Mouse (Mus musculus) gastrocnemius, adult 18-20 months (tissue): ENCODE data around the gene Fbxw7. TPM values are rescaled to one million over a fixed set of nuclear protein-coding genes. Genes with fewer than 3 reads are reported as not detected.

Experiments
- DNase-seq: peaks from one replicate; pipeline ENCODE4 v3.0.0; 2021; ENCODE audit warnings: low spot score
- long read RNA-seq, 2 experiments: library from polyadenylated mRNA; stranded (forward); transcript quantifications; one replicate each; pipeline ENCODE4 v2.0.0; 2021
- total RNA-seq, 2 experiments: library from RNA; stranded (reverse); gene quantifications; 2 replicates each; pipeline ENCODE4 v1.2.3; 2021

Gene Fbxw7
- 10 to 100 TPM; 21.9 to 23.9 TPM for total RNA-seq
- long read RNA-seq, experiment 1, full-length matches to known transcripts: 17 of 23 reads
- long read RNA-seq, experiment 1, partial matches to known transcripts: 5 of 23 reads
- long read RNA-seq, experiment 1, other reads (novel, unspliced or antisense): 1 of 23 reads
- long read RNA-seq, experiment 2, transcript Fbxw7-202 (11 exons, 3,599 nt): major isoform, 22 of 29 reads
- long read RNA-seq, experiment 2, partial matches to known transcripts: 6 of 29 reads
- long read RNA-seq, experiment 2, other reads (novel, unspliced or antisense): 1 of 29 reads

DNA sequence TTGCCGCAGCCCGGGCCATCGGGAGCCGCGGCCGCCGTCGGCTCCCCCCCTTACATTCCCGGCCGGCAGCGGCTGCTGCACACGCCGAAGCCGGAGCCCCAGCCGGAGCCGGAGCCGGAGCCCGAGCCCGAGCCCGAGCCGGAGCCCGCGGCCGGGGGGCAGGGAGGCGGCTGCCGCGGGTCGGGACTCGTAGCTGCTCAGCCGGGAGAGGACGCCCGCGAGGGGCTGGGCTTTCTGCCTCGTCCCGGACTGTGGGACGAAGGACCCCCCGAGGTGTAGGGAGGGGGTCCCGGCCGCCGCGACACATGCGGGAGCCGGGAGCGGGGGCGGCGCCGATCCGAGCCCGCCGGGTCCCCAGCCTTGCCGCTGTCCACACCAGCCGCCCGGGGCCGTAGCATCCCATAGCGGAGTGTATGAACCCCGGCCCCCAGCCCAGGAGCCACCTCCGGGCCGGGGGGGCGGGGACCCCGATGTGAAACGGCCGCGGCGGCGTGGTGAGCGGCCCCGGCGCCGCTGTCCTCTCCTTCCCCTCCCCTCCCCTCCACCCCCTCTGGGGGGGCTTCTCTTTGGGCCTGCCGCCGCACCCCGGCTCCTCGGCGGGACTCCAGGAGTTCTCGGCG lies at the start of gene Fbxw7:
TSS of gene Fbxw7 (plus strand) at position 507 of the 620 bp plus-strand sequence.
- DNase-seq: no peak

DNA sequence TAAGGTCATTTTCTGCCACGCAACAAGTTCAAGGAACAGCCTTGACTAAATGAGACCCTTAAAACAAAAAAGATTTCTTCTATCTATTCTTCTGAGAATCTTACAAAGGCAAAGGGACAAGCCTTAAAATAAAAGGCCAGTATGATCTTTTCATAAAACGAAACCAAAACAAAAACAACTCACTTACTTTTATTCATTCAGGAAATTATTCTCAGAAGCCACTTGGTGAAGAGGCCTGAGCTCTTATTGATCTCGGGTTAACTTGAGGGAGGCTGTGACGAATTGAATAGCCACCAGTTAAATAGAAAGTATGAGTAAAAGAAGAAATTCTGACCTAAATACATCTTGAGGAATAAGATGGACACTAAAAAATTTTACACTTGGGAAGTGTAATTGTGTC lies 46.1 kb upstream of the Fbxw7 start:
- no peak for DNase-seq

DNA sequence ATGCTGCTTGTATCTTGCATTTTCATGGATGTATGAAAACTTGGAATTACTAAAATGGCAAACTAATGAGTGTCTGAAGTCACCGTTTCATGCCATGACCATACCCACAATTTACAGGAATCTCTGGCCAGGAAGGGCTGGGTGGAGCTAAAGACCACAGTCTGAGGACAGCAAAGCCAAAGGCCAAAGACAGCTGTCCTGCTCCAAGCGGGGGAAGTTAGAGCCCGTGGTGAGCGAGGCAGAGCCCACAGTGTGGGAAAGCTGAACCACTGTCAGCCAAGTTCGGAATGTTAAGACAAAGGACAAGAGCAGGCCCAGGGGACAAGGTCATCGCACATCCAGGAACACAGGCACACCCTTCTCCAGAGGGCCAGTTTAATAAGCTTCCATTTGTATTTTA lies 45.7 kb upstream of the Fbxw7 start:
- no peak for DNase-seq

DNA sequence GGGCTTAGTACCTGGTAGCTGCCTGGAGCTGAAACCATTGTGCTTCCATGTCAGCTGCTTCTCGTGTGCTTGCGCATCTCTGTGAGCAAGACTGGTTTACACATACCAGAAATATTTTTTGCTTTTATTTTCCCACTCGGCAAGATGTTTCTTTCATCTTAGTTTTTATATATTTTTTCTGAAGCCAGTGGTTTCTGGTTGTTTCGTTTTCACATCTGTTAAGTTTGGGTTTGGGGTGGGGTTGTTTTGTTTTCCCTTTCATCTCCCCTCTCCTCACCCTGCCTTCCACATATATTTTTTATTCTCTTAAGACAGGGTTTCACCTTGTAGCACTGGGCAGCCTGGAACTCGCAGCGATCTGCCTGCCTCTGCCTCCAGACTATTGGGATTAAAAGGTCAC lies 44.5 kb upstream of the Fbxw7 start:
- DNase-seq: no peak

DNA sequence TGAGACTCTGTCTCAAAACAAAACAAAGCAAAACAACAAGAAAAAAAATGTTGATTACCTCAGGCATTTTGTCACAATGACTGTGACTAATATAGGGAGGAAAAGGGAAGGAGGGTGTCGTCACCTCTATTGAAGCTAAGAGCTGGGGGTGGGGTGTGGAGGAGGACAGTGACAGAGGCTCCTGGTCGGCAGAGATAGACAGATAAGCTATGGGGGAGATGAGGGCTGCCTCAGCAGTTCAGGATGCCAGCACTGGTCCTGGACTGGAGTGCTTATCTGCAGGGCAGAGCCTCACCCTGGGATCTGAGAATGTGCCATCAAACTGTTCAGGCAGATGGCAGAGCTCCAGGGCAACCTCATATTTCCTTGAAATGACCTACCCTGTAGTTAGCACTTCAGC lies 43.1 kb upstream of the Fbxw7 start:
- DNase-seq: no peak

DNA sequence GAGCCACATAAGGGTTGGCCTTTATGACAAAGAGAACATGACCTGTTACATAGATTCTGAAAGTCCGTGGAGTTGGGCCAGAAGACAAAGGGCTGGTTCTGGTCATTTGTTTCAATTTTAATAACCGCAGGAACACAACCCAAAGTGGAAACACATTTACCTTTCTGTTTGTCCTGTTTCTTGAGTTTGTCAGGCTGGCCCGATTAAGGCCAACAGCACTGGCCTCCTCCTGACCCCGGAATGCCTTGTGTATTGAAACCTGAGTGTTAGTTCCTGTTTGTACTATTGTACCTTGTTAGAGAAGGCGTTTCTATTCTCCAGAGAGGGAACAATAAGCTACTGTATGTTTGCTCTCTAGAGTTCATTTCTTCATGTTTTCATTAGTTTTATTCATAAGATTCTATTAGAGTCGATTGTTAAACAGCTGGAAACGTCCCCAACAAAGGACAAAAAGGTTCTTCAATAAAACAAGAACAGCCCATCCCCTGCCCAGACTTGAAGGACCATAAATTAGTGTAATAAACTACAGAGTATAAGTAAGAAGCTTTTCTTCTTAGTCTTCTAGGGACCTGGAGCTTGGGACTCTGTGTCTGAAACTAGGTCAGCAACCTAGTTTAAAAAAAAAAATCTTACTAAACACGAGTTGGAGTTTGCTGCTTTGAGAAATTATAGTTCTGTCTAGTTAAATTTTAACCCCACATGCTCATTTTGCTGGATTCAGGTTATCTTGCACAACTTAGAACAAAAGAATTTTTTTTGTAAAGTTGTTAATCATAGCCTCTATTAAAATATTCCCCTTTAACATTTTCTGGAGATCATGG lies 40.6 kb upstream of the Fbxw7 start:
- no peak for DNase-seq

DNA sequence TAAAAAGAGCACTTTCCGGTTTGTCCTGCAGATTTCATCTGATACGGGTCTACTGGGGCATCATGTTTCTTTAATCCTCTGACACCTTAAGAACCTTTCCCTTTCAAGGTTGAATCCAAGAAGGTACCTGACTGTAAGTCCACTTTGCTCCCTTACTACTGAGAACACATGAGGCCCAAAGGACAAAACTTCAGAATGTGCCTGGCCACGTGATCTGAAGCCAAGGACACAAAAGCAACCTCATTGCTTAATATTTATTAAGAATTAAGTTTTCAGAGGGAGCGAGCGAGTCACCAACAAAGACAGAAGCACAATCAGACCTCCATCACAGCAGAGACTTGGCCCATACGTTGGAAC lies 40.0 kb upstream of the Fbxw7 start:
- DNase-seq: no peak

DNA sequence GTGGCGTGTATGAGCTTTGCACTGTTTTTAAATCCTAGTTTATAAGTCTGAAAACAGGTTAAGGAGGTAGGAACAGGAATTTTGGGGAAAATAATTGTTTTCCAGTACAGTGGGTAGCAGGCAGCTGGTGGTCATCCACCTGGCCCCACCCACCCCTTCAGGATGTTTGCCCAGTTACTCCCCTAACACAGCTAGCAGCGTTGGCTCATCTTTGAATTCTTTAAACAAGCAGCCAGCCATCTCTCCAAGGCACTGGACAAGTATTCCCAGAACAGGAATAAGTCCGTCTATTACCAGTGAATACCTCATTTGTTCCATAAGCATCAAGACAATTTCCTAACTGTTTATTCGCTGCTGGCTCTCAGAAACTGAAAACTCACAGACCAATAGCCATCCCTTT lies 39.5 kb upstream of the Fbxw7 start:
- no peak for DNase-seq

DNA sequence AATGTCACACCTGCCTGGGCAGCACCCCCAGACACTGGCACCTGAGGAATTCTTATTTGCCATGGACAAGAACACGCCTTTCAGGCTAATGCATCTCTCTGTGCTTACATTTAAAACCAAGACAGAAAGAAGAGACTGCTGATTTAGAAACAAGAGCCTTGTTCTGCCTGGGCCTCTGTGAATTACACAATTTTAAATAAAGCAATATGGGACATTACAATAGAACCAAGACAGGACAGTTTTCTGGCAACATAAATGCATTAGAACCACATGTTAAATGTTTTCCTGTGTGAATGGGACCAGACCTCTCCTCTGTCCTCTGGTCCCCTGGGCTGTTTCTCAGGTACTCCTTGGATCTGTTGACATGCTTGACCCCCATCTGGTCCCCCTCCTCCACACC lies 39.0 kb upstream of the Fbxw7 start:
- no peak for DNase-seq

DNA sequence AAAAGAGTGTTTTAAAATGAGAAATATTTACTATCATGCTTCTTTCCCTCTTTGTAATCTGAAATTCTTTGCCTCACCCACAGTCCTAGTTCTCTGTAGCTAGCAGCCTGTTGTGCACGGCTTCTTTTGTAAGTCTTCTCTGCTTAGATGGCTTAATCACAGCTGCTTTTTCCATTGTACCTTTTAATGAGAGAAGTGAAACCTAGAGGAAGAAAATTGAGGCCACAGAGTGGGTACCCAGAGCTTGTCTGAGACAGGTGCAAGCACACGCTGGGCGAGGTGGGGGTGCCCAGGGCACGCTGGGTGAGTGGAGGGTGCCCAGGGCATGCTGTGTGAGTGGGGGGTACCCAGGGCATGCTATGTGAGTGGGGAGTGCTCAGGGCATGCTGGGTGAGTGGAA lies 27.2 kb upstream of the Fbxw7 start:
- DNase-seq: no peak

DNA sequence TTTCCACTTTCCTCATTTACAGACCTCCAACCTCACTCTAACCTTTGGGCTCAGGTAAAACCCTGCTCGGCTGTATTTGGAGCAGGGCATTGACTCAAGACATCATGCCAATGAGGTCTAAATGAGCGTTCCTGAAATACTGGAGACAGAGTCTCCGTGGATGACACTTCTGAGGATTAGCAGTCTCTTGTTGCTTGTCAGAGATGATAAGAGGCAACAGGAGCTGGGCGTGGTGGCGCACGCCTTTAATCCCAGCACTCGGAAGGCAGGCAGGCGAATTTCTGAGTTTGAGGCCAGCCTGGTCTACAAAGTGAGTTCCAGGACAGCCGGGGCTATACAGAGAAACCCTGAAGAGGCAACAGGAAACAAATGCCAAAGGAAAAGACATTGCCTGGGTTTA lies 11.0 kb upstream of the Fbxw7 start:
- DNase-seq: no peak

DNA sequence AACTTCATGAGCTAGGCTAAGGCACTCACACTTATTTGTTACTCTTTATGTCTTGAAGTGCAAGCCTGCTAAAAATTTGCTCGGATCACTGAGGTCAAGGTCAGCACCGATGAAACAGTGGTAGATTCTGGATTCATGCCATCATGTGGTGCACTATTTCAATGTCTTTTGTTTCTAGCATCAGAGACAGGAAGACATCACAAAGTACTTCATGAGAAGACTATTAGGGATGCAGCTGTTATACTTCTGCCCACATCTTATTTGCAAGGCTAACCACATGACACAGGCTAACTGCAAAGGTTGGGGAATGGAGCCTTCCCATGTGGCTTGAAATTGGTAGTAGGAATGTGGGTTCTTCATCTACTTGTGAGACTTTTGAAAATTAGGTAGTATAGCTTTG lies 8.9 kb upstream of the Fbxw7 start:
- DNase-seq: no peak

DNA sequence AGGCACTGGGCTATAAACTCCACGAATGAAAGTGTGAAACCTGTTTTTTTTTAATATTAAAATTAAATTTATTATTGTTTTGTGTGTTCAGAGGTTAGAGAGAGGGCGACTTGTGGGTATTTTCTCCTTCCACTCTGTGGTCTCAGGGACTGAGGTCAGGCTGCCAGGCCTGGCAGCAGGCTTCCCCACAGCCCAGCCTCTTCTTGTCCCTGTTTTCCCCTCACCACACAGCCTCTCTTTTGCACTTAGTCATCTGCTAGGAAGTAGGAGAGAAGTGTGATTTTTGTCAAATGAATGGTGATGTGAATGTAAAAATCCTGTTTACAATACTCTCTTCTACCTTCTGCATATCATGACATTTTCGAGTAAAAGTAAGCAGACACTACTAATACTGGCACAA lies 7.2 kb upstream of the Fbxw7 start:
- DNase-seq: no peak

DNA sequence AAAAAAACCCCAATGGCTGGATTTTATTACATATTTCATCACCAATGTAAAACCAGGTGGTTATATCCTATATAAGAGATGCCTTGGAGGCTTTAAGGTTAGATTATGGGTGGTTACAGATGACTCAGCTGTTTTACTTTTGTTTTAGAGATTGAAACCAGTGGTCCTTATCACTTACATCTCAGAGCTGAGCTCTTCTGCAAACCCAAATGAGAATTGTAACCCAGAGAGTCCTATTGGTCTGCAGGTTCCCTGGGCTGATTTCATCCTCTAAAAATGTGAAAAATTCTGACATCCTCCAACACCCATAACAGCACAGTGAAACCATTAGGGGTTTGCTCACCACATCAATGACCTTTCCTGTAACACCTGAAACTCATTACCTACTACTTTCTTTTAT lies 6.2 kb upstream of the Fbxw7 start:
- no peak for DNase-seq

DNA sequence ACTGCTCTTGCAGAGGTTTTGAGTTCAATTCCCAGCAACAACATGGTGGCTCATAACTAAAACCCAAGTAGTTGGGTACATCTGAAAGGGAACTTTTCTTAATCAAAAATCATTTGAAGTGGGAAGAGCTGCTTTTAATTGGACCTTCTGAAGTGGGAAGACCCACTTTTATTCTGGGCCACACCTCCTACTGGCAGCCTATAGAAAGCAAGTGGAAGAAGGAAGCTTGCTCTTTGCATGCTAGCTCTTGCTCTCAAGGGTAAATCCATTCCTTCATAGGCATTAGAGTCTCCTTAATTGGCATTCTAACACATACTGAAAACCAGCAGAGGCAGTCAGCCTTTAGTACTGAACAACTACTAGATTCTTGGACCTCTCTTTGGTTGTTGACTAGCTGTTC lies 4.3 kb upstream of the Fbxw7 start:
- no peak for DNase-seq

DNA sequence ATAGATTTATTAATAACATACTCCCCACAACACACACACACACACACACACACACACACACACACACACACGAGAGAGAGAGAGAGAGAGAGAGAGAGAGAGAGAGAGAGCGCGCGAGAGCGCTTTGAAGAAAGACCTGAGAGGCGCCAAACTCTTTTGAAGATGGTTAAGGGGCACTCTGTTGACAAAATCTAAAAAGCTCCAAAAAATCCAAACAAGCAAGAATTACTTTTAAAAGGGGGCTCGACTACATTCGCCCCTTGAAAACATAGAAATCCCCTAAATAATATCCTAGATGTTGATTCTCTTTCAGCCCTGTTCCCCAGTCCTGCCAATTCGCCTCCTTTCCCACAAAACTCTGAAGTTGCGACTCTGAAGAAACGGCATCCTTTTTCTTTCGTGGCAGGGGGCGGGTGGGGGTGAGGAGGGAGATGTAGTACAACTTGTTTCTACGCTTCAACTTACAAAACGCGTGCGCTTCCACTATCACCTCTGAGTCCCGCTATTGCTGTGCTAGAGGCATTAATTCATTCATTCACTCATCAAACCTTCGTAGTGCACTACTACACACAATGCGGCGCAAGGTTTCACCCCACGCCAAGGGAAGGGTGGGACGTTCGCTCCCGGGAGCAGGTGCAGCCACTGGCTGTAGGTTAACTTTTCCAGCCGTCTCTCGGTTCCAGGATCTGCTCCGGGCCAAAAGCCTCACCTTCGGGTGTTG lies 1.5 kb upstream of the Fbxw7 start:
- DNase-seq: no peak

DNA sequence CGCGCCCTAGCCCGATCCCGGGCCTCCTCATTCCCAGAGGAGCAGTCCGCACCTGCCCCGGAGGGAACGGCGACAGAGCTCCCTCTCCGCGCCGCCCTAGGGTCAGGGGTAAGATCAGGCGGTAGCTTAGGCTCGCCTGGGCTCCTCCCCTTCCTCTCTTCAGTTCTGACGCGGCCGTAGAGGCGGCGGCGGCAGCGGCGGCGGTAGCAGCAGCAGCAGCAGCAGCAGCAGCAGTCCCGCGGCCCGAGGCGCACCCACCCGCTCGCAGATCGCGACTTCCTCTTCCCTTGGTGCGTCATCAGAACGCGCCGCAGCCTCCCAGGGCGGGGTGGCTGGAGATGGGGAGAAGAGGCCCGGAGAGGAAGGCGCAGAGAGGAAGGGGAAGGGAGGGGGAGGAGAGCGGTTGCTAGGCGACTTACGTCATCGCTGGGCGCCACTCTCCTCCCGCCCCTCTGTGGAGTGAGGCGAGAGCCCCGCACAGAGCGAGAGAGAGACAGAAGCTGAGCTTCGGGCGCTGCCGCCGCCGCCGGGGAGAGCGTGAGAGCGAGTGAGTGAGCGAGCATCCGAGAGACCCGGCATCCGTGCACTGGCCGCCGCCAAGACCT lies 809 bp upstream of the Fbxw7 start:
- peak; percentile 100 for DNase-seq

DNA sequence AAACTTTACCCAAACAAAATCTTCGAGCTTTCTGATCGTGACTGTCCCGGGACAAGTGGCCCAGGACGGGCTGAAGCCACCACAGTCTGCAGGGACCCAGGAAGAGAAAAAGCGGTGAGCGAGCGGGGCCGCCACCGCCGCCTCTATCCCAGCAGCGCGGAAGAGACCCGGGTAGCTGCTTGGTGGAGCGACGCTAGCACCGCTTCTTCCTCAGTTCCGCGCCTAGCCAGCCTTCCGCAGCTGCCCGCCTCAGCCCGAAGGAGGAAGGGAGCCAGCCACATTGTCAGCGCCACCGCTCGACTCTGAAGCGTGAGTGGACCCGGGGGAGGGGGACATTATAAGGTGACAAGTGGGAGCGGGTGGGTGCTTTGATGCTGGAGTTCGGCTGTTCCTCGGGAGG lies 393 bp downstream of the Fbxw7 start:
- peak; percentile 8 for DNase-seq

DNA sequence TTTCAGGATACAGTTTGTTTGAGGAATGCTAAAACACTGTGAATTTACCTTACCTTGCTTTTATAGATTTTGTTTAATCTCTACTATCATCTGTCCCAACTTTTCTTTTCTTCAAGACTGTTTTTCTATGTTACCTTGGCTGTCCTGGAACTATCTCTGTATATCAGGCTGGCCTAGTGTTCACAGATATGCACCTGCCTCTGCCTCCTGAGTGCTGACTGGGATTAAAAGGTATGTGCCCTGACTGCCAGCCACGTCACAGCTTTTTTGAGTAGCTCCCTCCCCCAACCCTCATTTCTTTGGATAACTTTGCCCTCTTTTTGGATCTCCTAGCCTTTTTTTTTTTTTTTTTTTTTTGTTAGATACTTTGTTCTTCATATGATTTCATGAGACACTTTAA lies 1.9 kb downstream of the Fbxw7 start:
- DNase-seq: no peak

DNA sequence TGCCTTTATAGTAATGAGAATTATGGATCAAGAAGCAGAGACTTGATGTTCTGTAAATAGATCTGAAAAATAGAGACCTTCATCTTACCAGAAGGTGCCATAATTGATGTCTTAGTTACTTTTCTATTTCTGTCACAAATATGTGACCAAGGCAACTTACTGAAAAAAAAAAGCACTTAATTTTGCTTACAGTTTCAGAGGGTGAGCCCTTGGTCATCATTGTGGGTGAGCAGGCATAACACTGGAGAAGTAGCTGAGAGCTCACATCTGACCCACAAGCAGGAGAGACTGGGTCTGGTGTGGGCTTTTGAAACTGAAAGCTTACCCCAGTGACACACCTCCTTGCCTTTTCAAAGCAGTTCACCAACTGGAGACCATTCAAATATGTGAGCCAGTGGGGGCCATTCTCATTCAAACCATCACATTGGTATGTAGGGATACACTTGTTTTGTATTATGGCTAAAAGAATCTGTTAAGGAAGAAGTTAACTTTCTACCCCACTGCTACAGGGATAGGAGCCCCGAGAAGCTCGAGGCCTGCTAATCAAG lies 5.7 kb downstream of the Fbxw7 start:
- no peak for DNase-seq

DNA sequence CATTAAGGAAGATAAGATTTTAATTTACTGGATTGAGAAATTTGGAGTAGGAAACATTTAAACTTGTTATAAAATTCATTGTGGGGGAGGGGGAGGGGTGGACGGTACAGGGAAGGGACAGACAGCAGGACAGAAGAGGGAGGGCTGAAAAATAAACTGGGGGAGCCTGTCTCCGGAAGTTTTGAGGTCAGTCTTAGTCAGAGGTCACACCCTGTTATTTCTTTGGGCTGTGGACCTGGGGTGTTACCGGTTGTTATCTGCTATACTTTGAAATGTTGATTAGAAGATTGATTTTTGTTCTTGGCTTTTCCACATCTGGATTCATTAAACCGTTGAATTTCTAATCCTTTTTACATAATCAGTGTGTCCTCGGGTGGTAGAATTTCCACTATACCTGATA lies 10.9 kb downstream of the Fbxw7 start:
- no peak for DNase-seq

DNA sequence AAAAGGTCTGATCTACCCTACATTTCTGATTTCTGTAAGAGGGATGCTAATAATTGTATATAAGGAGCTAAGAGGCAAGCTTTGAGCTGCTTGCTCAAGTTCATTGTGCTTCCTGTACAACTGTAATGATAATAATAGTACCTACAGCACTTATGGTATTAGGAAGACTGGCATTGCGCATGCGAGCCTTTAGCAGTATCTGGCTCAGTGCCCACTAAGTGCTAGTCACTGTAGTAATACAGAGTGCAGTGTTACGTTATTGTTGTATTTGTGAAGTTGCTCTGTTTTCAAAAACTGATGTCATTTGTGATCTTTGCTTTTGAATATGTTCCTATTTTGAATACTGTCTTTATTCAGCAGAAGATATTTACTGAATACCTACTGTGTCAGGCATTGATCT lies 11.3 kb downstream of the Fbxw7 start:
- DNase-seq: no peak
